Mouse (Mus musculus) myocyte (in vitro differentiated cells): Measurements from ENCODE around the gene 2010109A12Rik. TPM values are rescaled to one million over a fixed set of nuclear protein-coding genes. Genes with fewer than 3 reads are reported as not detected.

ENCODE experiments used
- H3K27me3 ChIP-seq: one replicate; pipeline ENCODE4 v1.6.1; 2011; ENCODE audit not compliant: control insufficient read depth, insufficient read depth, insufficient read length
- H3K36me3 ChIP-seq: one replicate; pipeline ENCODE4 v1.6.1; 2011; ENCODE audit not compliant: control insufficient read depth, insufficient read depth
- H3K4me2 ChIP-seq: one replicate; pipeline ENCODE4 v1.6.1; 2011; ENCODE audit warnings: low read depth, control low read depth
- H3K4me3 ChIP-seq: one replicate; pipeline ENCODE4 v1.5.1; 2011; ENCODE audit warnings: mild to moderate bottlenecking, control low read depth, moderate library complexity
- H3K79me2 ChIP-seq: one replicate; pipeline ENCODE4 v1.6.1; 2011; ENCODE audit not compliant: control insufficient read depth, insufficient read depth
- H3ac ChIP-seq: one replicate; pipeline ENCODE4 v1.6.1; 2011; ENCODE audit not compliant: control insufficient read depth, insufficient read length
- CEBPB ChIP-seq: IDR thresholded peaks from 2 replicates; pipeline ENCODE4 v1.6.1; 2011; ENCODE audit warnings: mild to moderate bottlenecking, moderate library complexity; ENCODE audit not compliant: poor library complexity, insufficient read depth, severe bottlenecking
- E2F4 ChIP-seq: IDR thresholded peaks from one replicate; pipeline ENCODE4 v1.6.1; 2011; ENCODE audit warnings: mild to moderate bottlenecking, control low read depth, moderate library complexity; ENCODE audit not compliant: insufficient read depth
- MAX ChIP-seq: IDR thresholded peaks from one replicate; pipeline ENCODE4 v1.6.1; 2011; ENCODE audit warnings: low read depth, mild to moderate bottlenecking, control low read depth
- MYOD1 ChIP-seq, 3 experiments: IDR thresholded peaks; one replicate each; pipeline ENCODE4 v1.6.1; 2011; ENCODE audit warnings: control low read depth in 2 of 3, low read depth in 2 of 3, mild to moderate bottlenecking in 2 of 3, moderate library complexity in 1 of 3; ENCODE audit not compliant: insufficient read length in 2 of 3, control insufficient read depth in 1 of 3
- MYOG ChIP-seq, 3 experiments: IDR thresholded peaks; one replicate each; pipeline ENCODE4 v1.6.1; 2011; ENCODE audit warnings: control low read depth in 2 of 3, low read depth in 2 of 3, mild to moderate bottlenecking in 2 of 3; ENCODE audit not compliant: insufficient read length in 2 of 3, control insufficient read depth in 1 of 3, insufficient read depth in 1 of 3
- POLR2A ChIP-seq: IDR thresholded peaks from one replicate; pipeline ENCODE4 v1.6.1; 2011; ENCODE audit warnings: low read depth, mild to moderate bottlenecking, control low read depth, moderate library complexity; ENCODE audit not compliant: insufficient read length
- POLR2AphosphoS2 ChIP-seq: IDR thresholded peaks from one replicate; pipeline ENCODE4 v1.6.1; 2011; ENCODE audit warnings: low read depth, control low read depth; ENCODE audit not compliant: insufficient read length
- REST ChIP-seq: IDR thresholded peaks from one replicate; pipeline ENCODE4 v1.6.1; 2011; ENCODE audit warnings: mild to moderate bottlenecking, control low read depth, moderate library complexity; ENCODE audit not compliant: insufficient read depth, insufficient read length
- SRF ChIP-seq: IDR thresholded peaks from one replicate; pipeline ENCODE4 v1.6.1; 2011; ENCODE audit warnings: low read depth; ENCODE audit not compliant: control insufficient read depth, insufficient read length
- TCF12 ChIP-seq: IDR thresholded peaks from one replicate; pipeline ENCODE4 v1.6.1; 2011; ENCODE audit warnings: mild to moderate bottlenecking, control low read depth; ENCODE audit not compliant: poor library complexity, insufficient read depth, severe bottlenecking
- TCF3 ChIP-seq: IDR thresholded peaks from one replicate; pipeline ENCODE4 v1.6.1; 2011; ENCODE audit warnings: low read depth, control low read depth; ENCODE audit not compliant: insufficient read length
- USF1 ChIP-seq: IDR thresholded peaks from one replicate; pipeline ENCODE4 v1.6.1; 2011; ENCODE audit warnings: low read depth, mild to moderate bottlenecking, control low read depth, moderate library complexity
- polyA plus RNA-seq: library from polyadenylated mRNA; unstranded; fragments of >200 nt; fragmentation: generic; extraction: Trizol; gene quantifications from one replicate; pipeline ENCODE4 v1.2.1, GENCODE M21; 2012; ENCODE audit warnings: missing spikeins

The 2010109A12Rik gene
- polyA plus RNA-seq, 1 experiment, result not detected

DNA sequence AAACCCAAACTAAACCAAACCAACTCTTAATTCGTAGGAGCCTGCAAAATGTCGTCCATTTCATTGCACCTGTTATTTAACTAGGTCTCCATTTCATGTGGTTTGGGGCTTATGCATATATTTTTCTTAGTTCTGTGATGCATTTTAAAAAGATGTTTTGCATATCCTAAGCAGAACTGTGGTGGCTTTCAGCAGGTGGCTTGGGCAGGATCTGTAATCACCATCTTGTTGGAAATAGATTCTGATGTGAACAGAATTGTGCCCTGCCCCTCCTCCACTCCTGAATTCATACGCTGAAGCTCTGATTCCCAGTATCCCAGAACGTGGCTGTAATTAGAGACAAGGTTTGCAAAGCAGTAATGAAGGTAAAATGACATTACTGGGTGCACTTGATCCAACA lies 27.8 kb downstream of the 2010109A12Rik start:
- Histone ChIP-seq H3K36me3 (no peaks in the 10 kb centered on the region), H3K79me2 (no peaks in the 10 kb centered on the region), H3K27me3 (no peaks in the 10 kb centered on the region), H3ac (no peak overlapping the region), H3K4me3 (no peak overlapping the region), H3K4me2 (no peak overlapping the region)
- TF ChIP-seq E2F4, result no peak
- no peak for TF ChIP-seq POLR2A
- TF ChIP-seq SRF, result no peak
- no peak for TF ChIP-seq MYOD1 (IDR thresholded peaks at IDR 0.05; ENCODE audit: control insufficient read depth in 1 of 3, insufficient read length in 2 of 3, low read depth in 2 of 3)
- TF ChIP-seq REST, result no peak
- TF ChIP-seq USF1, result no peak
- TF ChIP-seq POLR2AphosphoS2, result no peak
- no peak for TF ChIP-seq CEBPB
- no peak for TF ChIP-seq MAX
- no peak for TF ChIP-seq MYOG (IDR thresholded peaks at IDR 0.05; ENCODE audit: control insufficient read depth in 1 of 3, insufficient read depth in 1 of 3, insufficient read length in 2 of 3, low read depth in 2 of 3)
- TF ChIP-seq TCF12, result no peak

DNA sequence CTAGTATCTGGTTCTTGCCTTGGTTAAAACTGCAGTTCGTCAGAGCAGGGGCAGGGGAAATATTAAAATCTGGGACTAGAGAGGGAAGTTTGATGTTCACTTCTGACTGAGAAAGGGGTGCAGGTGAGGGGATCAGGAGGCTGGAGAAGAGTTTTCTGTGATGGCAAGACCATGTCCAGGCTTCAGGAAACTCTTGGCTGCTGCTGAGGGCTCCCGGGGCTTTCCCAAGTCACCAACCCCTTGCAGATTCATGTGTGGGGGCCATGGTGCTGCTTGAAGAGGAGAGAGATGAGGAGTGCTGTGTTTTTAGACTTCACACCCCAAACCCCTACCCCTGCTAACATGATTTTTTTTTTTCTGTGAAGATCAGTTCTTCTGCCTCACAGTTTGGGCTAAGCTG lies 28.3 kb downstream of the 2010109A12Rik start:
- Histone ChIP-seq H3K79me2 (no peaks in the 10 kb centered on the region), H3K36me3 (no peaks in the 10 kb centered on the region), H3K4me2 (no peak overlapping the region), H3K27me3 (no peaks in the 10 kb centered on the region), H3ac (no peak overlapping the region), H3K4me3 (no peak overlapping the region)
- no peak for TF ChIP-seq TCF12
- TF ChIP-seq REST, result no peak
- no peak for TF ChIP-seq POLR2AphosphoS2
- no peak for TF ChIP-seq SRF
- no peak for TF ChIP-seq MYOD1 (IDR thresholded peaks at IDR 0.05; ENCODE audit: control insufficient read depth in 1 of 3, insufficient read length in 2 of 3, low read depth in 2 of 3)
- no peak for TF ChIP-seq MYOG (IDR thresholded peaks at IDR 0.05; ENCODE audit: control insufficient read depth in 1 of 3, insufficient read depth in 1 of 3, insufficient read length in 2 of 3, low read depth in 2 of 3)
- no peak for TF ChIP-seq TCF3
- TF ChIP-seq USF1, result no peak
- TF ChIP-seq POLR2A, result no peak
- TF ChIP-seq E2F4, result no peak
- no peak for TF ChIP-seq MAX
- TF ChIP-seq CEBPB, result no peak

DNA sequence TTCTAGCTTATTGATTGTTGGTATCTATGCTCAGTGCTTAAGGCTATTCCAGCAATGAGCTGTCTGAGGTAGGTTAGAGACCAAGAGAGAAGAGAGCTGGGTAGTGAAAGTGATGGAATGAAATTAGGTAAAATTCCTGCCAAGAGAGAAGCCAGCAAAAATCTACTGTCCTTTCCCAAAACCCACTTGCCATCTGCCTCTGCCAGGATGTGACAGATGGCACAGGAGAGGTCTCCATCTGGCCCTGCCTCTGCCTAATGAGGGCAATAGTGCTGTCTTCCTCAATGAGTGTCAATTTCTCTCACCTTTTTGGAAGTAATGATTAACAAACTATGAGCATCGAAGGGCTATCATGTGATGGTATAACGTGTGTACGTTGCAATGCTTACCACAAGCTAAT lies 29.6 kb downstream of the 2010109A12Rik start:
- Histone ChIP-seq H3K4me3 (no peak overlapping the region), H3K79me2 (no peaks in the 10 kb centered on the region), H3ac (no peak overlapping the region), H3K27me3 (no peaks in the 10 kb centered on the region), H3K36me3 (no peaks in the 10 kb centered on the region), H3K4me2 (no peak overlapping the region)
- no peak for TF ChIP-seq SRF
- no peak for TF ChIP-seq USF1
- TF ChIP-seq MYOG (IDR thresholded peaks at IDR 0.05; ENCODE audit: control insufficient read depth in 1 of 3, insufficient read depth in 1 of 3, insufficient read length in 2 of 3, low read depth in 2 of 3), result no peak
- no peak for TF ChIP-seq CEBPB
- no peak for TF ChIP-seq TCF12
- TF ChIP-seq TCF3, result no peak
- TF ChIP-seq E2F4, result no peak
- TF ChIP-seq POLR2AphosphoS2, result no peak
- no peak for TF ChIP-seq POLR2A
- no peak for TF ChIP-seq MAX
- TF ChIP-seq REST, result no peak
- TF ChIP-seq MYOD1 (IDR thresholded peaks at IDR 0.05; ENCODE audit: control insufficient read depth in 1 of 3, insufficient read length in 2 of 3, low read depth in 2 of 3), result no peak

DNA sequence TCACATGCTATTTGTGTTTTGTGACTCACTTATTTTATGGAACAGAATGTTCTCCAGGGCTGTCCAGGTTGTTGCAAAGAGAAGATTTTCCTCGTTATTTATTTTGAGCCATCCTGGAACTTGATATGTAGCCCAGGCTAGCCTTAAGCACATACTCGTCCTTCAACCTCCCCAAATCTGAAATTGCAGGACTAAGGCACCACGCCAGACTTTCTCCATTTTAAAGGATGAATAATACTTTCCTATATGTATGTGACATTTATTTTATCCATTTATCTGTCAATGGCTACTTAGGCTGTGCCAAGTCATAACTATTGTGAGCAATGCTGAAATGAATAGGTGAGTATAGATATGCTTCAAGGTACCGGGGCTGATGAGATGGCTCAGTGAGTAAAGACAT lies 30.2 kb downstream of the 2010109A12Rik start:
- H3K4me2 ChIP-seq, result no peak overlapping the region
- TF ChIP-seq TCF12, result no peak
- H3K27me3 ChIP-seq, result no peaks in the 10 kb centered on the region
- H3K79me2 ChIP-seq, result no peaks in the 10 kb centered on the region
- no peak overlapping the region for H3K4me3 ChIP-seq
- H3ac ChIP-seq, result no peak overlapping the region
- no peaks in the 10 kb centered on the region for H3K36me3 ChIP-seq
